18 mouse cellular contexts compared by ENCODE assay signal in the genomic region with DNA sequence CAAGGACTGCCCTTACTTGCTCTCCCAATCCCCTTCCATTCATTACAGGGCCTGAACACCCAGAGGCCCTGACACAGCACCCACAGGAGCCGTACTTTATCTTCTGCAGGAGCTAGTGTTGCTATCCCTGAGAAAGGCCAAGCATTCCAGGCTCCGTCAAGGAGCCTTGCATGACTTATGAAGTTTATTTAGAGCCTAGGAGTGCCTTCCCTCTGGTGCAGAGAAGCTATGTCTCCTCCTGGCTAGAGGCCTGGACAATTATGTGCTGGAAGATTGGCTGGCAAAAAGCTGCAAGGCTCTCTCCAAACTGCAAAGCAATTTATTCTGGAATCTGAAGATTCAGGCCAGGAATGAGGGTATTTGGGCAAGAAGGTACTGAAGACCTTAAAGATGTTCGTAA.
DNase-seq lines count a peak whose midpoint lies in the region; ATAC-seq and TF ChIP-seq lines count a peak whose summit lies in the region.
"Had no signal": no experiment of that assay in that cellular context is flagged by ENCODE, and none has a peak within 500 bp of the region (broad histone marks: within the 10 kb centered on the region; RNA-seq: fewer than 3 reads in every experiment).

No protein-coding gene starts in this region.

- H3K27me3 ChIP-seq in lung, embryonic 14.5 days (ENCODE audit: insufficient read depth, low read length) = no peaks in the 10 kb centered on the region
- H3K27me3 ChIP-seq in lung, postnatal 0 days (replicated peaks; ENCODE audit: insufficient read depth, low read length) = no peaks in the 10 kb centered on the region
- H3K27me3 ChIP-seq in limb, embryonic 15.5 days = no peaks in the 10 kb centered on the region
- H3K27me3 ChIP-seq: embryonic facial prominence, embryonic 12.5 days; stomach, embryonic 15.5 days had no signal

- H3K27ac ChIP-seq in lung, embryonic 14.5 days (ENCODE audit: low read depth) = peak overlapping the region; percentile 59
- H3K27ac ChIP-seq in lung, postnatal 0 days (ENCODE audit: low read length) = no peak overlapping the region
- H3K27ac ChIP-seq in limb, embryonic 15.5 days = peak overlapping the region; percentile 52; the same call in 1 of the 2 replicates
- H3K27ac ChIP-seq: embryonic facial prominence, embryonic 12.5 days; forebrain, embryonic 10.5 days; stomach, embryonic 15.5 days had no signal

- 54% methylated on average over 3 of the region's 3 CpGs for WGBS in lung, embryonic 14.5 days
- WGBS in lung, postnatal 0 days = 48% methylated on average over 3 of the region's 3 CpGs
- 51% methylated on average over 3 of the region's 3 CpGs for whole genome bisulfite sequencing in limb, embryonic 15.5 days

- ATAC-seq in frontal cortex, adult (ENCODE audit: low TSS enrichment) = peak; percentile 89
- ATAC-seq in lung, embryonic 14.5 days (ENCODE audit: insufficient read depth) = no peak
- no peak for ATAC-seq in lung, postnatal 0 days
- no peak for ATAC-seq in limb, embryonic 15.5 days (ENCODE audit: insufficient number of reproducible peaks, low FRiP score, low TSS enrichment, low read depth)
- ATAC-seq: CD4-positive, CD25-positive, alpha-beta regulatory T cell, adult 4 months had no signal

- H3K9me3 ChIP-seq in lung, embryonic 14.5 days (ENCODE audit: low read depth, low read length) = no peaks in the 10 kb centered on the region
- no peaks in the 10 kb centered on the region for H3K9me3 ChIP-seq in lung, postnatal 0 days (ENCODE audit: low read length)
- H3K9me3 ChIP-seq in limb, embryonic 15.5 days = no peaks in the 10 kb centered on the region
- H3K9me3 ChIP-seq: embryonic facial prominence, embryonic 12.5 days; forebrain, embryonic 10.5 days; stomach, embryonic 15.5 days had no signal

- no peak overlapping the region for H3K9ac ChIP-seq in lung, embryonic 14.5 days
- no peak overlapping the region for H3K9ac ChIP-seq in lung, postnatal 0 days (replicated peaks; ENCODE audit: low read depth)
- no peak overlapping the region for H3K9ac ChIP-seq in limb, embryonic 15.5 days
- H3K9ac ChIP-seq: embryonic facial prominence, embryonic 12.5 days; stomach, embryonic 15.5 days had no signal

- no peak for TF ChIP-seq CTCF in lung, embryonic 14.5 days (IDR thresholded peaks at IDR 0.05; ENCODE audit: low read depth)
- no peak for TF ChIP-seq CTCF in lung, postnatal 0 days (IDR thresholded peaks at IDR 0.05)

- no peak for TF ChIP-seq EP300 in lung, postnatal 0 days (IDR thresholded peaks at IDR 0.05)

- H3K4me1 ChIP-seq in lung, embryonic 14.5 days (ENCODE audit: insufficient read depth) = peaks cover 13% of the 10 kb centered on the region
- H3K4me1 ChIP-seq in lung, postnatal 0 days (ENCODE audit: insufficient read depth, low read depth, low read length) = no peaks in the 10 kb centered on the region
- H3K4me1 ChIP-seq in limb, embryonic 15.5 days = peaks cover 16% of the 10 kb centered on the region
- H3K4me1 ChIP-seq: forebrain, embryonic 10.5 days had no signal

- no peak overlapping the region for H3K4me2 ChIP-seq in lung, embryonic 14.5 days
- H3K4me2 ChIP-seq in lung, postnatal 0 days (replicated peaks; ENCODE audit: low read depth, low read length) = no peak overlapping the region
- H3K4me2 ChIP-seq in limb, embryonic 15.5 days = no peak overlapping the region
- H3K4me2 ChIP-seq: embryonic facial prominence, embryonic 12.5 days; stomach, embryonic 15.5 days had no signal

- no peak overlapping the region for H3K4me3 ChIP-seq in lung, embryonic 14.5 days (ENCODE audit: low read depth, low read length)
- H3K4me3 ChIP-seq in lung, postnatal 0 days (ENCODE audit: low read depth, low read length) = no peak overlapping the region
- no peak overlapping the region for H3K4me3 ChIP-seq in limb, embryonic 15.5 days
- H3K4me3 ChIP-seq: embryonic facial prominence, embryonic 12.5 days; forebrain, embryonic 10.5 days; stomach, embryonic 15.5 days had no signal

- no peak for DNase-seq in frontal cortex, postnatal 25 days (ENCODE audit: low spot score in 2 of 2)
- peak; percentile 42 for DNase-seq in lung, embryonic 14.5 days
- no peak for DNase-seq in lung, postnatal 0 days (ENCODE audit: low spot score)
- DNase-seq in yolk sac, embryonic 10.5 days (ENCODE audit: low spot score) = peak; percentile 20
- DNase-seq in cerebellum, postnatal 4 days (ENCODE audit: low spot score in 2 of 2) = no peak
- DNase-seq in kidney, adult 8-10 months = no peak
- DNase-seq: adrenal gland, adult 8-10 months; cerebellum, adult 11 months; cerebellum, postnatal 25 days; kidney, adult 18-20 months; spleen, adult 18-20 months had no signal

- H3K36me3 ChIP-seq in lung, embryonic 14.5 days (ENCODE audit: insufficient read depth) = no peaks in the 10 kb centered on the region
- H3K36me3 ChIP-seq in lung, postnatal 0 days (ENCODE audit: insufficient read depth, low read length) = no peaks in the 10 kb centered on the region
- no peaks in the 10 kb centered on the region for H3K36me3 ChIP-seq in limb, embryonic 15.5 days
- H3K36me3 ChIP-seq: embryonic facial prominence, embryonic 12.5 days; forebrain, embryonic 10.5 days; G1E; stomach, embryonic 15.5 days had no signal

Comparison
In these comparisons a context has a peak if more than half of its experiments do, and no peak if none do; other contexts are left out.
1. DNase-seq: peak in lung, embryonic 14.5 days (single experiment) and yolk sac, embryonic 10.5 days (single experiment); none in frontal cortex, postnatal 25 days (0 of 2), lung, postnatal 0 days (single experiment), cerebellum, postnatal 4 days (0 of 2) and kidney, adult 8-10 months (0 of 2).